Mouse (Mus musculus): ENCODE data around the gene Ifnab. TPM values are rescaled to one million over a fixed set of nuclear protein-coding genes. Genes with fewer than 3 reads are reported as not detected.

Gene Ifnab
- not detected for polyA plus RNA-seq (2012; fragmentation: generic; extraction: Trizol)
- long read RNA-seq, experiment 1: 0 reads
- long read RNA-seq, experiment 2: 0 reads

- no peaks in the 10 kb centered on the region for H3K36me3 ChIP-seq (ENCODE audit: control insufficient read depth, insufficient read depth)
- no peak within 1 kb of the TSS for H3ac ChIP-seq (ENCODE audit: control insufficient read depth, insufficient read length, low read depth)
- no peak within 1 kb of the TSS for H3K4me3 ChIP-seq (ENCODE audit: insufficient read depth, poor library complexity, severe bottlenecking)
- no peaks in the 10 kb centered on the region for H3K79me3 ChIP-seq (ENCODE audit: low read depth)
- peaks cover 3% of the 10 kb centered on the region for H3K27me3 ChIP-seq (ENCODE audit: control insufficient read depth, insufficient read depth, insufficient read length)
- no peaks in the 10 kb centered on the region for H3K79me2 ChIP-seq (ENCODE audit: control insufficient read depth, insufficient read depth)
- TF ChIP-seq MAX (IDR thresholded peaks at IDR 0.05) (no peak), MYOD1 (IDR thresholded peaks at IDR 0.05; ENCODE audit: control insufficient read depth, insufficient read length, low read depth) (no peak)
Measured at GRCm38 (mm10) chr4:88691259-88691658, at the start of gene Ifnab. TSS of gene Ifnab (minus strand) at chr4:88691359.

DNA sequence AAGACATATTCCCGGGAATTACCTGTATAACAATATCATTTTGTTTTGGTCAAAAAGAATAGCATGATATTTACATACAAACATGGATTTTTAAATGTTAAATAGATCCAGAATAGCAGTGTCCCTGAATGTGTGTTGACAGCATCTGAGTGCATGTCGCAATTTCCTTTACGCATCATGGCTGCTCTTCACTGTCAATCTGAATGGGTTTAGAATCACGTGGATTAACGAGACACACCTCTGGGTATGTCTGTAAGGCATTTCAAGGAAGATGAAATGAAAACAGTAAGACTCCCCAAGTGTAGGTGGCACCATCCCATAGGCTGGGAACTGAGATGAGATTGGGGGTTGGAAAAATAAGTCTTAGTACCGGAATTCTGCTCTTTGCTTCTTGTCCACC is 47.9 kb upstream of the Ifnab start:
- TF ChIP-seq USF1 (IDR thresholded peaks at IDR 0.05; ENCODE audit: low read depth): no peak
- TF ChIP-seq CEBPB (IDR thresholded peaks at IDR 0.05; ENCODE audit: low read depth): peak; percentile 47
- Histone ChIP-seq H3K36me3 (ENCODE audit: control insufficient read depth, insufficient read depth) (no peaks in the 10 kb centered on the region), H3K79me3 (ENCODE audit: low read depth) (no peaks in the 10 kb centered on the region), H3K79me2 (ENCODE audit: control insufficient read depth, insufficient read depth) (no peaks in the 10 kb centered on the region), H3K27me3 (ENCODE audit: control insufficient read depth, insufficient read depth, insufficient read length) (peaks cover 10% of the 10 kb centered on the region), H3ac (ENCODE audit: control insufficient read depth, insufficient read length, low read depth) (no peak overlapping the region), H3K4me3 (ENCODE audit: insufficient read depth, poor library complexity, severe bottlenecking) (no peak overlapping the region)

DNA sequence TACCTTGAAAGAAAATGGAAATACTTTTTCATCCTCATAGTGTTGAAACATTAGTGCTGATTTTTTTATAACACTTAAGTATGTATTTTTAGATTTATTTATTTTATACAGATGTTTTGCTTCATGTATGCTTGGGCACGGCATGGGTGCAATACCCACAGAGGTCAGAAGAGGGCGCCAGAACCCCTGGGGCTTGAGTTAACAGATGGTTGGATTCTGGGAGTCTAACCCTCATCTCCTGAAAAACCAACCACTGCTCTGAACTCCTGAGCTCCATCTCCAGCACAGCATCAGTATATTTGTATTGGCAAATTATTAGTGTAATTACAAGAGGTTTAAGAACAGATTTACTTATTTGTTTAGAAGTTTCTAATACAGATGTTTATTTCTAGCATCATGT is 47.3 kb upstream of the Ifnab start:
- TF ChIP-seq CEBPB (IDR thresholded peaks at IDR 0.05; ENCODE audit: low read depth) (no peak), CTCF (IDR thresholded peaks at IDR 0.05; ENCODE audit: control insufficient read depth, insufficient read depth, insufficient read length) (peak; percentile 34)
- no peak overlapping the region for H3ac ChIP-seq (ENCODE audit: control insufficient read depth, insufficient read length, low read depth)
- no peaks in the 10 kb centered on the region for H3K79me3 ChIP-seq (ENCODE audit: low read depth)
- no peaks in the 10 kb centered on the region for H3K79me2 ChIP-seq (ENCODE audit: control insufficient read depth, insufficient read depth)
- H3K27me3 ChIP-seq (ENCODE audit: control insufficient read depth, insufficient read depth, insufficient read length): peaks cover 10% of the 10 kb centered on the region
- H3K4me3 ChIP-seq (ENCODE audit: insufficient read depth, poor library complexity, severe bottlenecking): no peak overlapping the region
- H3K36me3 ChIP-seq (ENCODE audit: control insufficient read depth, insufficient read depth): no peaks in the 10 kb centered on the region

- Histone ChIP-seq H3K4me3 (ENCODE audit: insufficient read depth, poor library complexity, severe bottlenecking) (no peak overlapping the region), H3K27me3 (ENCODE audit: control insufficient read depth, insufficient read depth, insufficient read length) (no peaks in the 10 kb centered on the region), H3ac (ENCODE audit: control insufficient read depth, insufficient read length, low read depth) (no peak overlapping the region), H3K36me3 (ENCODE audit: control insufficient read depth, insufficient read depth) (no peaks in the 10 kb centered on the region), H3K79me3 (ENCODE audit: low read depth) (no peaks in the 10 kb centered on the region), H3K79me2 (ENCODE audit: control insufficient read depth, insufficient read depth) (no peaks in the 10 kb centered on the region)
- TF ChIP-seq MYOG (IDR thresholded peaks at IDR 0.05; ENCODE audit: control insufficient read depth, extremely low read depth, insufficient read length) (no peak), CTCF (IDR thresholded peaks at IDR 0.05; ENCODE audit: control insufficient read depth, insufficient read depth, insufficient read length) (peak; percentile 11)
Measured at GRCm38 (mm10) chr4:88727324-88727723, 36.2 kb upstream of the Ifnab start.

DNA sequence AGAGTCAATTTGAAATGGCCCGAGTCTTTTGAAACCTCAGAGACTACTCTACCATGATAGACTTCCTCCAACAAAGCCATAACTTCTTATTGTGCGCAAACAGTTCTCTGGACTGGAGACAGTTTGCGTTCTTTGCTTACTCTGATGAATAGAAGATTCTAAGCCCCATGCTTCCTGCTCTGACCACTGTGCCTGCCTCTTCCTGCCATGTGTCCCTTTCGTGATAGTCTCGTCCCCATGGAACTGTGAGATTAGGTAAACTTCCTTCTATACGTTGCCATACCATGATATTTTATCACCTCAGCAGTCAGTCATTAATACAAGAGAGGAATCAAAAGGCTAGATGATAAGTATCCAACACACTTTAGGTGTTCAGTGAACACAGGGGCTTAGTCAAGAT is 35.6 kb upstream of the Ifnab start:
- H3K4me3 ChIP-seq (ENCODE audit: insufficient read depth, poor library complexity, severe bottlenecking): no peak overlapping the region
- H3K79me2 ChIP-seq (ENCODE audit: control insufficient read depth, insufficient read depth): peaks cover 5% of the 10 kb centered on the region
- H3ac ChIP-seq (ENCODE audit: control insufficient read depth, insufficient read length, low read depth): no peak overlapping the region
- peaks cover 3% of the 10 kb centered on the region for H3K79me3 ChIP-seq (ENCODE audit: low read depth)
- TF ChIP-seq CTCF (IDR thresholded peaks at IDR 0.05; ENCODE audit: control insufficient read depth, insufficient read depth, insufficient read length): no peak
- no peak for TF ChIP-seq CEBPB (IDR thresholded peaks at IDR 0.05; ENCODE audit: low read depth)
- TF ChIP-seq FOSL1 (IDR thresholded peaks at IDR 0.05; ENCODE audit: insufficient read depth, low read length, poor library complexity, severe bottlenecking): no peak
- no peak for TF ChIP-seq MAX (IDR thresholded peaks at IDR 0.05)
- no peak for TF ChIP-seq MYOG (IDR thresholded peaks at IDR 0.05; ENCODE audit: control insufficient read depth, extremely low read depth, insufficient read length)
- TF ChIP-seq USF1 (IDR thresholded peaks at IDR 0.05; ENCODE audit: low read depth): no peak
- no peak for TF ChIP-seq MYOD1 (IDR thresholded peaks at IDR 0.05; ENCODE audit: control insufficient read depth, insufficient read length, low read depth)
- H3K36me3 ChIP-seq (ENCODE audit: control insufficient read depth, insufficient read depth): no peaks in the 10 kb centered on the region
- H3K27me3 ChIP-seq (ENCODE audit: control insufficient read depth, insufficient read depth, insufficient read length): no peaks in the 10 kb centered on the region

- peaks cover 34% of the 10 kb centered on the region for H3K79me3 ChIP-seq (ENCODE audit: low read depth)
- TF ChIP-seq CEBPB (IDR thresholded peaks at IDR 0.05; ENCODE audit: low read depth) (no peak), USF1 (IDR thresholded peaks at IDR 0.05; ENCODE audit: low read depth) (no peak), MAX (IDR thresholded peaks at IDR 0.05) (no peak), FOSL1 (IDR thresholded peaks at IDR 0.05; ENCODE audit: insufficient read depth, low read length, poor library complexity, severe bottlenecking) (no peak), MYOG (IDR thresholded peaks at IDR 0.05; ENCODE audit: control insufficient read depth, extremely low read depth, insufficient read length) (no peak), MYOD1 (IDR thresholded peaks at IDR 0.05; ENCODE audit: control insufficient read depth, insufficient read length, low read depth) (no peak), CTCF (IDR thresholded peaks at IDR 0.05; ENCODE audit: control insufficient read depth, insufficient read depth, insufficient read length) (no peak)
Measured at GRCm38 (mm10) chr4:88723497-88724090, 32.4 kb upstream of the Ifnab start.

More at GRCm38 (mm10) chr4:88723497-88724090, 32.4 kb upstream of the Ifnab start:
- Histone ChIP-seq H3K36me3 (ENCODE audit: control insufficient read depth, insufficient read depth) (peaks cover 26% of the 10 kb centered on the region), H3K4me3 (ENCODE audit: insufficient read depth, poor library complexity, severe bottlenecking) (no peak overlapping the region), H3ac (ENCODE audit: control insufficient read depth, insufficient read length, low read depth) (no peak overlapping the region), H3K27me3 (ENCODE audit: control insufficient read depth, insufficient read depth, insufficient read length) (no peaks in the 10 kb centered on the region), H3K79me2 (ENCODE audit: control insufficient read depth, insufficient read depth) (peaks cover 36% of the 10 kb centered on the region)
